Comparison of ENCODE assay signal across 13 mouse cellular contexts in the genomic region with DNA sequence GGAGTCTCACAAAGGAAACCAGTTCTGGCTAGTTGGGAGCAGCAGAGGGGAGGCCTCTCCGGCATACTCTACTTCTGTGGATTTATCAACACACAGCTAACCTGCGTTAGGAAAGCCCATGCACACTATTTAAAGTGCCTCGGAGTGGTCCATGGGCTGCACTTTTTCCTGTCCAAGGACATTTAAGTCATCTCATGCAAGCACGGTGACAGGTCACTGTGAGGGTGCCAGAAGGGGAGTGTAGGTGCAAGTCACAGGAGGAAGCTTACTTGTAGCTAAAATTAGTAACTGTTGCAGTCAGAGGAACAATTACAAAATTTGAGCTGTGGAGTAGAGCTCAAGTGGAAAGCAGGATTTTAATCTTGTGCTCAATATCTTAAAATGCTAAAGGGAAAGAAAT.
A peak's percentile ranks its signal among the peaks of the same experiment; 100 is the strongest.
DNase-seq lines count a peak whose midpoint lies in the region; ATAC-seq lines count a peak whose summit lies in the region.
"Had no signal": no experiment of that assay in that cellular context is flagged by ENCODE, and none has a peak within 500 bp of the region (broad histone marks: within the 10 kb centered on the region; RNA-seq: fewer than 3 reads in every experiment).

No protein-coding gene starts in this region.

- H3K9me3 ChIP-seq in heart, embryonic 10.5 days: no peaks in the 10 kb centered on the region
- no peaks in the 10 kb centered on the region for H3K9me3 ChIP-seq in limb, embryonic 12.5 days
- H3K9me3 ChIP-seq: hindbrain, embryonic 10.5 days; limb, embryonic 15.5 days had no signal

- no peak overlapping the region for H3K4me3 ChIP-seq in heart, embryonic 10.5 days
- H3K4me3 ChIP-seq in limb, embryonic 12.5 days (replicated peaks): no peak overlapping the region
- H3K4me3 ChIP-seq: hindbrain, embryonic 10.5 days; limb, embryonic 15.5 days had no signal

- H3K4me2 ChIP-seq in limb, embryonic 12.5 days: peak overlapping the region; percentile 24; the same call in 1 of the 2 replicates
- H3K4me2 ChIP-seq: limb, embryonic 15.5 days had no signal

- peak; percentile 18 for DNase-seq in embryo, embryonic 10.5 days (ENCODE audit: low spot score)
- DNase-seq in embryo, embryonic 11 days: no peak
- peak; percentile 17 for DNase-seq in ES-CJ7 (ENCODE audit: low read depth, low spot score)
- DNase-seq in heart, embryonic 10.5 days (ENCODE audit: low spot score): no peak
- no peak for DNase-seq in cerebellum, postnatal 14 days
- no peak for DNase-seq in frontal cortex, postnatal 10 days (ENCODE audit: low spot score in 2 of 2)
- no peak for DNase-seq in Muller cell, postnatal 12 days (ENCODE audit: inconsistent ontology term)
- DNase-seq: kidney, adult 18-20 months; lung, postnatal 10 days; right cerebral cortex, postnatal 4 days had no signal

- H3K27me3 ChIP-seq in heart, embryonic 10.5 days (ENCODE audit: insufficient read depth, poor library complexity, severe bottlenecking): no peaks in the 10 kb centered on the region
- H3K27me3 ChIP-seq in limb, embryonic 12.5 days: peaks cover 2% of the 10 kb centered on the region; the same call in 1 of the 2 replicates
- H3K27me3 ChIP-seq: limb, embryonic 15.5 days had no signal

- no peak for ATAC-seq in limb, embryonic 12.5 days (ENCODE audit: insufficient number of reproducible peaks, insufficient read depth, low FRiP score, low TSS enrichment, low read depth)

- H3K9ac ChIP-seq in limb, embryonic 12.5 days (replicated peaks): 0 out of 2 replicates have a peak overlapping the region, but pooled peaks have one; percentile 34
- H3K9ac ChIP-seq: limb, embryonic 15.5 days had no signal

- peaks cover 62% of the 10 kb centered on the region for H3K4me1 ChIP-seq in heart, embryonic 10.5 days
- peaks cover 76% of the 10 kb centered on the region for H3K4me1 ChIP-seq in limb, embryonic 12.5 days (replicated peaks)

- WGBS in heart, embryonic 10.5 days: 31% methylated on average over 4 of the region's 4 CpGs
- 17% methylated on average over 4 of the region's 4 CpGs for WGBS in limb, embryonic 12.5 days

- H3K36me3 ChIP-seq in heart, embryonic 10.5 days: no peaks in the 10 kb centered on the region
- no peaks in the 10 kb centered on the region for H3K36me3 ChIP-seq in limb, embryonic 12.5 days
- H3K36me3 ChIP-seq: hindbrain, embryonic 10.5 days; limb, embryonic 15.5 days had no signal

- peak overlapping the region; percentile 89; the same call in 1 of the 2 replicates for H3K27ac ChIP-seq in heart, embryonic 10.5 days
- H3K27ac ChIP-seq in limb, embryonic 12.5 days: peak overlapping the region; percentile 94

Comparison
In these comparisons a context has a peak if more than half of its experiments do, and no peak if none do; other contexts are left out.
1. DNase-seq: peak in embryo, embryonic 10.5 days (single experiment) and ES-CJ7 (single experiment); none in embryo, embryonic 11 days (single experiment), heart, embryonic 10.5 days (single experiment), cerebellum, postnatal 14 days (0 of 2), frontal cortex, postnatal 10 days (0 of 2) and Muller cell, postnatal 12 days (single experiment).